Mouse (Mus musculus): ENCODE results near the gene Col2a1.

Col2a1 gene

GRCm38 (mm10) chr15:98002113-98002990 lies 2.1 kb downstream of the Col2a1 start:
- DNase-seq, result peak; percentile 23

- no peak for DNase-seq
Observed at GRCm38 (mm10) chr15:98001321-98002112, 3.0 kb downstream of the Col2a1 start.

GRCm38 (mm10) chr15:97999991-98000390 lies 4.5 kb downstream of the Col2a1 start:
- no peak for DNase-seq

- DNase-seq, result no peak
Observed at GRCm38 (mm10) chr15:97999546-97999945, 4.9 kb downstream of the Col2a1 start.

GRCm38 (mm10) chr15:97996716-97997256 lies 7.7 kb downstream of the Col2a1 start:
- DNase-seq, result no peak

GRCm38 (mm10) chr15:97992712-97993286 lies 11.7 kb downstream of the Col2a1 start:
- peak; percentile 71 for DNase-seq

GRCm38 (mm10) chr15:97992027-97992711 lies 12.3 kb downstream of the Col2a1 start:
- peak; percentile 18 for DNase-seq

- no peak for DNase-seq
Observed at GRCm38 (mm10) chr15:97991285-97991895, 13.1 kb downstream of the Col2a1 start.

GRCm38 (mm10) chr15:97990721-97991120 lies 13.8 kb downstream of the Col2a1 start:
- no peak for DNase-seq

GRCm38 (mm10) chr15:97990124-97990523 lies 14.4 kb downstream of the Col2a1 start:
- DNase-seq, result no peak

GRCm38 (mm10) chr15:97989544-97989943 lies 15.0 kb downstream of the Col2a1 start:
- no peak for DNase-seq

GRCm38 (mm10) chr15:97981560-97981959 lies 22.9 kb downstream of the Col2a1 start:
- DNase-seq, result no peak

- DNase-seq, result no peak
Observed at GRCm38 (mm10) chr15:97973248-97974005, 31.1 kb downstream of the Col2a1 start.

GRCm38 (mm10) chr15:97972580-97972979 lies 31.9 kb downstream of the Col2a1 start:
- no peak for DNase-seq

GRCm38 (mm10) chr15:97970299-97970698 lies 34.2 kb downstream of the Col2a1 start:
- peak; percentile 72 for DNase-seq

- no peak for DNase-seq
Observed at GRCm38 (mm10) chr15:97965311-97966045, 39.0 kb downstream of the Col2a1 start.

- no peak for DNase-seq
Observed at GRCm38 (mm10) chr15:97964836-97965187, 39.7 kb downstream of the Col2a1 start.

- peak; percentile 97 for DNase-seq
Observed at GRCm38 (mm10) chr15:97963989-97964835, 40.3 kb downstream of the Col2a1 start, which contains the start of gene Tmem106c. TSS of gene Tmem106c (plus strand) at chr15:97964200.

- DNase-seq, result peak; percentile 35
Observed at GRCm38 (mm10) chr15:97963329-97963988, 41.0 kb downstream of the Col2a1 start.

All from thymus, postnatal 4 days (tissue).